ENCODE assay signal across 28 mouse cellular contexts in the genomic region with DNA sequence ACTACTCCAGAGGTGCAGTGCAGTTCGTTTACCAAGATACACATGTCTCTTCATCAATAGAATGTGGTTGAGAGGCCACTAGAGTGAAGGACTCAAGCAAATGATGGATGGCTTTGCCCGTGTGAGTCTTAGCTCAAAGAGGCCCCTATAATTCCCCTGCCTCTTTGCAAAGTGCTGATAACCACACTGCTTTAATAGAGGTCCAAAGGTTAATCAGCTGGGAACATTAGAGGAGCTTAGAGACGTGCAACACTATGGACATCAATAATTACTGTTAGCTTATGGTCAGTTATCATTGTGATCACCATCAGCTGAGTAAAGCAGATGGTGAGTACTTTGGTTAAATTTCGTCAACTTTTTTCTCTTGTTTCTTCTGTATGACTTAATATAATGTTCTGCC.
A peak's percentile ranks its signal among the peaks of the same experiment; 100 is the strongest.
DNase-seq lines count a peak whose midpoint lies in the region; ATAC-seq lines count a peak whose summit lies in the region.
"Had no signal": no experiment of that assay in that cellular context is flagged by ENCODE, and none has a peak within 500 bp of the region (broad histone marks: within the 10 kb centered on the region; RNA-seq: fewer than 3 reads in every experiment).

No protein-coding gene starts in this region.

- H3K4me2 ChIP-seq in hindbrain, embryonic 11.5 days (replicated peaks; ENCODE audit: low read depth, low read length): no peak overlapping the region
- H3K4me2 ChIP-seq in hindbrain, embryonic 13.5 days: no peak overlapping the region
- H3K4me2 ChIP-seq in midbrain, embryonic 12.5 days (replicated peaks): no peak overlapping the region
- H3K4me2 ChIP-seq: embryonic facial prominence, embryonic 12.5 days; embryonic facial prominence, embryonic 15.5 days; forebrain, embryonic 12.5 days; forebrain, embryonic 15.5 days; heart, embryonic 12.5 days; heart, embryonic 15.5 days; hindbrain, embryonic 15.5 days had no signal

- peak; percentile 65 for ATAC-seq in hindbrain, embryonic 11.5 days (ENCODE audit: low FRiP score)
- no peak for ATAC-seq in hindbrain, embryonic 13.5 days (ENCODE audit: low FRiP score)
- ATAC-seq in midbrain, embryonic 12.5 days (ENCODE audit: low FRiP score, low read depth): peak; percentile 44; the same call in 1 of the 2 replicates
- ATAC-seq: forebrain, embryonic 15.5 days; Patski had no signal

- no peak overlapping the region for H3K9ac ChIP-seq in hindbrain, embryonic 11.5 days (ENCODE audit: low read depth, low read length)
- no peak overlapping the region for H3K9ac ChIP-seq in hindbrain, embryonic 13.5 days
- no peak overlapping the region for H3K9ac ChIP-seq in midbrain, embryonic 12.5 days (replicated peaks)
- H3K9ac ChIP-seq: embryonic facial prominence, embryonic 12.5 days; embryonic facial prominence, embryonic 15.5 days; forebrain, embryonic 12.5 days; forebrain, embryonic 15.5 days; heart, embryonic 12.5 days; heart, embryonic 15.5 days; hindbrain, embryonic 15.5 days had no signal

- H3K4me1 ChIP-seq in hindbrain, embryonic 11.5 days (replicated peaks; ENCODE audit: control insufficient read depth, insufficient read depth, low read length): no peaks in the 10 kb centered on the region
- no peaks in the 10 kb centered on the region for H3K4me1 ChIP-seq in hindbrain, embryonic 13.5 days (replicated peaks)
- no peaks in the 10 kb centered on the region for H3K4me1 ChIP-seq in midbrain, embryonic 12.5 days
- H3K4me1 ChIP-seq in midbrain, embryonic 10.5 days: no peaks in the 10 kb centered on the region
- H3K4me1 ChIP-seq: embryonic facial prominence, embryonic 12.5 days; embryonic facial prominence, embryonic 15.5 days; forebrain, embryonic 12.5 days; heart, embryonic 12.5 days; heart, embryonic 15.5 days; hindbrain, embryonic 10.5 days; hindbrain, embryonic 15.5 days had no signal

- H3K36me3 ChIP-seq in hindbrain, embryonic 11.5 days (ENCODE audit: control insufficient read depth, insufficient read depth, low read length): no peaks in the 10 kb centered on the region
- H3K36me3 ChIP-seq in hindbrain, embryonic 13.5 days: no peaks in the 10 kb centered on the region
- H3K36me3 ChIP-seq in midbrain, embryonic 12.5 days: no peaks in the 10 kb centered on the region
- H3K36me3 ChIP-seq in midbrain, embryonic 10.5 days: no peaks in the 10 kb centered on the region
- H3K36me3 ChIP-seq: embryonic facial prominence, embryonic 12.5 days; embryonic facial prominence, embryonic 15.5 days; forebrain, embryonic 12.5 days; forebrain, embryonic 15.5 days; G1E; heart, embryonic 12.5 days; heart, embryonic 15.5 days; hindbrain, embryonic 10.5 days; hindbrain, embryonic 15.5 days had no signal

- H3K27ac ChIP-seq in hindbrain, embryonic 11.5 days (ENCODE audit: low read depth, low read length): no peak overlapping the region
- H3K27ac ChIP-seq in hindbrain, embryonic 13.5 days: no peak overlapping the region
- no peak overlapping the region for H3K27ac ChIP-seq in midbrain, embryonic 12.5 days (replicated peaks)
- no peak overlapping the region for H3K27ac ChIP-seq in midbrain, embryonic 10.5 days (replicated peaks)
- H3K27ac ChIP-seq: embryonic facial prominence, embryonic 12.5 days; embryonic facial prominence, embryonic 15.5 days; forebrain, embryonic 12.5 days; forebrain, embryonic 15.5 days; heart, embryonic 15.5 days; hindbrain, embryonic 10.5 days; hindbrain, embryonic 15.5 days had no signal

- H3K4me3 ChIP-seq in hindbrain, embryonic 11.5 days (ENCODE audit: low read depth, low read length): no peak overlapping the region
- H3K4me3 ChIP-seq in hindbrain, embryonic 13.5 days: no peak overlapping the region
- H3K4me3 ChIP-seq in midbrain, embryonic 12.5 days: no peak overlapping the region
- no peak overlapping the region for H3K4me3 ChIP-seq in midbrain, embryonic 10.5 days
- H3K4me3 ChIP-seq: embryonic facial prominence, embryonic 12.5 days; embryonic facial prominence, embryonic 15.5 days; forebrain, embryonic 12.5 days; forebrain, embryonic 15.5 days; heart, embryonic 12.5 days; heart, embryonic 15.5 days; hindbrain, embryonic 10.5 days; hindbrain, embryonic 15.5 days had no signal

- no peaks in the 10 kb centered on the region for H3K27me3 ChIP-seq in hindbrain, embryonic 11.5 days (ENCODE audit: control insufficient read depth, insufficient read depth, low read length)
- no peaks in the 10 kb centered on the region for H3K27me3 ChIP-seq in hindbrain, embryonic 13.5 days
- no peaks in the 10 kb centered on the region for H3K27me3 ChIP-seq in midbrain, embryonic 12.5 days
- no peaks in the 10 kb centered on the region for H3K27me3 ChIP-seq in midbrain, embryonic 10.5 days (ENCODE audit: low read depth, poor library complexity, severe bottlenecking)
- H3K27me3 ChIP-seq: CH12.LX; embryonic facial prominence, embryonic 12.5 days; embryonic facial prominence, embryonic 15.5 days; forebrain, embryonic 12.5 days; forebrain, embryonic 15.5 days; heart, embryonic 12.5 days; heart, embryonic 15.5 days; hindbrain, embryonic 15.5 days; Patski had no signal

- H3K9me3 ChIP-seq in hindbrain, embryonic 11.5 days (ENCODE audit: control insufficient read depth, low read length): no peaks in the 10 kb centered on the region
- no peaks in the 10 kb centered on the region for H3K9me3 ChIP-seq in hindbrain, embryonic 13.5 days
- H3K9me3 ChIP-seq in midbrain, embryonic 12.5 days: no peaks in the 10 kb centered on the region
- H3K9me3 ChIP-seq in midbrain, embryonic 10.5 days (replicated peaks): no peaks in the 10 kb centered on the region
- H3K9me3 ChIP-seq: embryonic facial prominence, embryonic 12.5 days; embryonic facial prominence, embryonic 15.5 days; forebrain, embryonic 12.5 days; forebrain, embryonic 15.5 days; G1E; heart, embryonic 12.5 days; heart, embryonic 15.5 days; hindbrain, embryonic 10.5 days; hindbrain, embryonic 15.5 days had no signal

- DNase-seq in hindbrain, embryonic 11.5 days (ENCODE audit: low spot score): peak; percentile 21
- DNase-seq in midbrain, embryonic 10.5 days (ENCODE audit: low spot score): no peak
- DNase-seq in embryo, embryonic 11 days: peak; percentile 6
- DNase-seq in lung, postnatal 4 days: no peak
- no peak for DNase-seq in lung, postnatal 36 days
- DNase-seq: adrenal gland, postnatal 10 days; adrenal gland, postnatal 36 days; B cell, adult 2 months; cerebellum, adult 18-20 months; cerebellum, adult 9-10 months; cerebellum, postnatal 14 days; gastrocnemius, postnatal 25 days; heart, adult 18-20 months; heart, postnatal 10 days; heart, postnatal 36 days had no signal

- 40% methylated on average over 4 of the region's 4 CpGs for WGBS in hindbrain, embryonic 11.5 days
- WGBS in hindbrain, embryonic 13.5 days: 40% methylated on average over 4 of the region's 4 CpGs
- 48% methylated on average over 4 of the region's 4 CpGs for WGBS in midbrain, embryonic 12.5 days
- WGBS in midbrain, embryonic 10.5 days: 60% methylated on average over 4 of the region's 4 CpGs

Comparison
In these comparisons a context has a peak if more than half of its experiments do, and no peak if none do; other contexts are left out.
1. DNase-seq: peak in hindbrain, embryonic 11.5 days (single experiment) and embryo, embryonic 11 days (single experiment); none in midbrain, embryonic 10.5 days (single experiment), lung, postnatal 4 days (0 of 2) and lung, postnatal 36 days (single experiment).